Mouse (Mus musculus) midbrain, embryonic 11.5 days (tissue): ENCODE data around the gene Nhp2. TPM values are rescaled to one million over a fixed set of nuclear protein-coding genes. Genes with fewer than 3 reads are reported as not detected.

Source experiments
- ATAC-seq: fragments of 200-750 bp; cut with Nextera tagmentation; 2 replicates; pipeline ENCODE4 v1.8.0; 2017; ENCODE audit warnings: moderate TSS enrichment, moderate library complexity; ENCODE audit not compliant: low FRiP score
- DNase-seq: peaks from one replicate; pipeline ENCODE4 v3.0.0; 2015; ENCODE audit warnings: low spot score; ENCODE audit errors: missing footprints
- H3K27ac ChIP-seq: fragments of 300-500 bp; sonication (generic); 2 replicates; pipeline ENCODE4 v1.5.1; 2014; ENCODE audit warnings: low read depth, low read length
- H3K27me3 ChIP-seq: fragments of 300-500 bp; sonication (generic); 2 replicates; pipeline ENCODE4 v1.6.1; 2014; ENCODE audit warnings: mild to moderate bottlenecking, low read length, moderate library complexity, mixed read lengths; ENCODE audit not compliant: control insufficient read depth, insufficient read depth
- H3K36me3 ChIP-seq: fragments of 300-500 bp; sonication (generic); 2 replicates; pipeline ENCODE4 v1.6.1; 2014; ENCODE audit warnings: mild to moderate bottlenecking, low read length, moderate library complexity, mixed read lengths; ENCODE audit not compliant: control insufficient read depth, insufficient read depth
- H3K4me1 ChIP-seq: fragments of 300-500 bp; sonication (generic); 2 replicates; pipeline ENCODE4 v1.6.1; 2014; ENCODE audit warnings: low read length; ENCODE audit not compliant: control insufficient read depth, insufficient read depth
- H3K4me2 ChIP-seq: fragments of 300-500 bp; sonication (generic); 2 replicates; pipeline ENCODE4 v1.6.1; 2014; ENCODE audit warnings: mild to moderate bottlenecking, moderate library complexity
- H3K4me3 ChIP-seq: fragments of 300-500 bp; sonication (generic); 2 replicates; pipeline ENCODE4 v1.5.1; 2014; ENCODE audit warnings: low read depth, low read length
- H3K9ac ChIP-seq: fragments of 300-500 bp; sonication (generic); 2 replicates; pipeline ENCODE4 v1.6.1; 2014; ENCODE audit warnings: low read length
- H3K9me3 ChIP-seq: fragments of 300-500 bp; sonication (generic); 2 replicates; pipeline ENCODE4 v1.6.1; 2016; ENCODE audit warnings: low read length; ENCODE audit not compliant: control insufficient read depth
- WGBS: fragments of 180-500 bp; shearing (Covaris S2); extraction: QIAGEN DNeasy Blood & Tissue Kit; methylation state at CpG from one replicate; pipeline ENCODE4 v1.1.7; 2014; 5-methylcytosine and 5-hydroxymethylcytosine counted together
- polyA plus RNA-seq: library from polyadenylated mRNA; unstranded; fragments of >200 nt; fragmentation: Nextera tagmentation; extraction: Ambion mirVana; gene quantifications from 2 replicates; pipeline ENCODE4 v1.2.1, GENCODE M21; 2014

Nhp2 gene
- polyA plus RNA-seq, 1 experiment from 2014 or later, result 167 TPM

DNA sequence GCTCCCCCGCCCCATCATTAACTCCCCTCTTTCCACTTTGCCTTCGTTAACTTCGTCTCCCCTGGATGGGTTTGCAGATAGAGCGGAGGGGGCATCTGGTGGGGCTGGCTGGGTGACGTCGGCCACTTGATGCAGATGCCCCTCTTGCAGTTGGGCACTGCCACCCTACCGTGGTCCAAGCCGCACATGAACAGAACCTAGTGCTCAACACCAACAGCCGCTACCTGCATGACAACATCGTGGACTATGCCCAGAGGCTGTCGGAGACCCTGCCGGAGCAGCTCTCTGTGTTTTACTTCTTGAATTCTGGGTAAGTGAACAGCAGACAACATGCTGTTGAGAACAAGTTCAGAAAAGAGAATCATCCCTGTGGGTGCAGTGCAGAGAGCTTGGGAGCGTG, 33.1 kb upstream of the Nhp2 start:
- no peak overlapping the region for H3K9ac ChIP-seq
- DNase-seq (no peak), ATAC-seq (no peak)
- WGBS, result 96% methylated on average over 13 of the region's 13 CpGs
- H3K36me3 ChIP-seq, result peaks cover 34% of the 10 kb centered on the region
- no peaks in the 10 kb centered on the region for H3K27me3 ChIP-seq
- H3K4me1 ChIP-seq, result peaks cover 15% of the 10 kb centered on the region
- H3K4me3 ChIP-seq, result no peak overlapping the region
- H3K27ac ChIP-seq, result no peak overlapping the region
- no peaks in the 10 kb centered on the region for H3K9me3 ChIP-seq
- H3K4me2 ChIP-seq, result no peak overlapping the region

DNA sequence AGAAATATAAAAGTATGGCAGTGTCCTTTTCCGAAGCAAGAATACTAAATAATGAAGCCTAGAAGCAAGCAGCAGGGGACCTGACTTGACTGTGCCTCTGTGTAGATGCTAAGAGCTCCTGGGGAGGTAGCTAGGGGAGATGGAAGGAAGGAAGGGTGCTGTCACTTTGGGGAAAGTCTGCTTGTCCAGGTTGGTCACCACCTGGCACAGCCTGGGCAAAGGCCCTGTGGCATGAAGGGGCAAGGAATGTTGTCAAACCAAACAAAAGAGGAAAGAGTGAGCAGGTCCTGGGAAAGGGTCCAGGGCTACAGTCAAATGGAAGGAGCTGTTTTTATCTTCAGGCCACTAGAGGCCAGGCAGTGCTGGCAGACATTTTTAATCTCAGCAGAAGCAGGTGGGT, 32.5 kb upstream of the Nhp2 start:
- Histone ChIP-seq H3K27ac (no peak overlapping the region), H3K4me3 (no peak overlapping the region), H3K9ac (no peak overlapping the region), H3K4me2 (no peak overlapping the region), H3K4me1 (peaks cover 15% of the 10 kb centered on the region), H3K36me3 (peaks cover 37% of the 10 kb centered on the region), H3K27me3 (no peaks in the 10 kb centered on the region), H3K9me3 (no peaks in the 10 kb centered on the region)
- ATAC-seq (no peak), DNase-seq (no peak)
- WGBS, result 90% methylated on average over 1 of the region's 1 CpGs

DNA sequence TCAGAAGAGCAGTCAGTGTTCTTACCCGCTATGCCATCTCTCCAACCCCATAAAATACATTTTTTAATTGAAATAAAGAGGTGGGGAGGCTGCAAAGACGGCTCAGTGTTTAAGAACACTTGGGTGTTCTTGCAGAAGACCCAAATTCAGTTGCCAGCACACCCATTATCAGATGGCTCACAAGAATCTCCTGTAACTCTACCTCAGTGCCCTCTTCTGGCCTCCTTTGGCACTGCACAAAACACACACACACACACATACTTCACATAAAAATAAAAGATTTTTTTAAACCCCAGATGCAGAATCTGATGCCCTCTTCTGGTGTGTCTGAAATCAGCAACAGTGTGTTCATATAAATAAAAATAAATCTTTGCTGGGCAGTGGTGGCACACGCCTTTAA, 30.7 kb upstream of the Nhp2 start:
- peaks cover 54% of the 10 kb centered on the region for H3K36me3 ChIP-seq
- DNase-seq, result no peak

DNA sequence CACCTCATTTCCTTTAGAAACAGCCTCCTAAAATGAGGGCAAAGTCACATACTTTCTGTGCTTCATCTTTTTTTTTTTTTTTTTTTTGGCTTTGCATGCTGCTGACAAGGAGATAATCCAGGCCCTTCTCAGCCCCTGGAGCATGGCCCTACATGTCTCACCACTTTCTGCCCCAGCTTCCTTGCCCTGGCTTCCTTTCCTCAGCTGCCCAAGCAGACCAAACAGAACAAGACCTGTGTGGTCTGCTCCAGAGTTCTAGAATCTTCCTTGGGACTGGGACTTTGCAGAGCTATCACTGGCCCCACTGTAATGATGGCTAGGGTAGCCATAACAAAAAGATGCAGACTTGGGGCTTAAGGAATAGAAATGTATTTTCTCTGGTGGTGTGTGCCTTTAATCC, 29.5 kb upstream of the Nhp2 start:
- peaks cover 57% of the 10 kb centered on the region for H3K36me3 ChIP-seq

More for the DNA sequence above, 30.7 kb upstream of the Nhp2 start:
- Histone ChIP-seq H3K9ac (no peak overlapping the region), H3K9me3 (no peaks in the 10 kb centered on the region), H3K27ac (no peak overlapping the region), H3K4me3 (no peak overlapping the region), H3K27me3 (no peaks in the 10 kb centered on the region), H3K4me2 (no peak overlapping the region), H3K4me1 (peaks cover 11% of the 10 kb centered on the region)
- no peak for ATAC-seq
- WGBS, result 94% methylated on average over 3 of the region's 3 CpGs

DNA sequence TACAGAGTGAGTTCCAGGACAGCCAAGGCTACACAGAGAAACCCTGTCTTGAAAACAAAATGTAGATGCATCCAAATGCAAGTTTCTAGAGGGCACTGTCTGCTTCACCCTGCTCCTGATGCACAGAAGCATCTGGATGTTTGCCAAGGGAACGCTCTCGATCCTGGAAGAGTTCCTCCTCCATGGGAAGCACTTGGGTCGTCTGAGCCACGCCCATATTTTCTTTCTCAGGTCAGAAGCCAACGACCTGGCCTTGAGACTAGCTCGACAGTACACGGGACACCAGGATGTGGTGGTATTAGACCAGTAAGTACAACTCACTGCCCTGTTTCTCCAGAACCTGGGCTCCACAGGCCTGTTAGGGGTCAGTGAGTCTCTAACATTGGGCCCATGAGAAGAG, 28.4 kb upstream of the Nhp2 start:
- WGBS, result 89% methylated on average over 7 of the region's 7 CpGs
- no peaks in the 10 kb centered on the region for H3K9me3 ChIP-seq
- peaks cover 60% of the 10 kb centered on the region for H3K36me3 ChIP-seq
- no peak overlapping the region for H3K4me2 ChIP-seq
- ATAC-seq (no peak), DNase-seq (no peak)
- H3K4me1 ChIP-seq, result no peaks in the 10 kb centered on the region
- no peaks in the 10 kb centered on the region for H3K27me3 ChIP-seq
- no peak overlapping the region for H3K27ac ChIP-seq
- no peak overlapping the region for H3K4me3 ChIP-seq
- no peak overlapping the region for H3K9ac ChIP-seq

More for the DNA sequence above, 29.5 kb upstream of the Nhp2 start:
- DNase-seq (no peak), ATAC-seq (no peak)
- H3K9ac ChIP-seq, result no peak overlapping the region
- peaks cover 8% of the 10 kb centered on the region; the same call in 1 of the 2 replicates for H3K4me1 ChIP-seq
- H3K4me2 ChIP-seq, result no peak overlapping the region
- H3K9me3 ChIP-seq, result no peaks in the 10 kb centered on the region
- H3K4me3 ChIP-seq, result no peak overlapping the region
- H3K27me3 ChIP-seq, result no peaks in the 10 kb centered on the region
- H3K27ac ChIP-seq, result no peak overlapping the region

DNA sequence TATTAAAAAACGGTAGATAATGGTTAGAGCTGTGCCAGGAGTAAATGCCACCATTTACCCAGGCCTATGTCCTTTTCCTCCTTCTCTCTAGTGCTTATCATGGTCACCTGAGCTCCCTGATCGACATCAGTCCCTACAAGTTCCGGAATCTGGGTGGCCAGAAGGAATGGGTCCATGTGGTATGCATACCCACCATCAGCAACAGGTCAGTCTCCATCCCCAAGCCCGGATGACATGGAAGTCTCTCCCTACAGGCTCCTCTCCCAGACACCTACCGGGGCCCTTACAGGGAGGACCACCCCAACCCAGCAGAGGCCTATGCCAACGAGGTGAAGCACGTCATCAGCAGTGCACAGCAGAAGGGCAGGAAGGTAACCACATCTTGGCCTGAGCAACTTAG, 27.6 kb upstream of the Nhp2 start:
- Histone ChIP-seq H3K9ac (no peak overlapping the region), H3K4me2 (no peak overlapping the region), H3K4me1 (no peaks in the 10 kb centered on the region), H3K36me3 (peaks cover 57% of the 10 kb centered on the region), H3K4me3 (no peak overlapping the region), H3K27ac (no peak overlapping the region), H3K27me3 (no peaks in the 10 kb centered on the region), H3K9me3 (no peaks in the 10 kb centered on the region)
- WGBS, result 92% methylated on average over 7 of the region's 7 CpGs
- ATAC-seq (no peak), DNase-seq (no peak)

DNA sequence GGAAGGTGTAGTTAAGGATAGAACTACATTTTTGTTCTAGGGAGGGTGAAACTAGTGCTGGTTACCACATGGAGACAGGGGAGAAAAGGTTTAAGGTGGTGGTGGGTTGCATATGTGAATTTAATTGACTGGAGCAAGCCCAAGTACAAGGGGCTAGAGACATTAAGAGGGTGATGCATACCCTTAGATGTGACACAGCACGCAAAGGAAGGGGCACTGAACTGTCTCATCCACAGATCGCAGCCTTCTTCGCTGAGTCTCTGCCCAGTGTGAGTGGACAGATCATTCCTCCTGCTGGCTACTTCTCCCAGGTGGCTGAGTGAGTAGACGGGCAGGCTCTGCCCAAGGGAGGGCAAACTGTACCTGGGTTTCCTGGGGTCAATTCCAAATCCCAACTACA, 26.2 kb upstream of the Nhp2 start:
- Histone ChIP-seq H3K9me3 (no peaks in the 10 kb centered on the region), H3K27ac (no peak overlapping the region), H3K36me3 (peaks cover 55% of the 10 kb centered on the region), H3K4me3 (no peak overlapping the region), H3K9ac (no peak overlapping the region), H3K27me3 (no peaks in the 10 kb centered on the region), H3K4me2 (no peak overlapping the region), H3K4me1 (no peaks in the 10 kb centered on the region; the same call in 1 of the 2 replicates)
- 97% methylated on average over 4 of the region's 4 CpGs for whole genome bisulfite sequencing
- ATAC-seq (no peak), DNase-seq (no peak)

DNA sequence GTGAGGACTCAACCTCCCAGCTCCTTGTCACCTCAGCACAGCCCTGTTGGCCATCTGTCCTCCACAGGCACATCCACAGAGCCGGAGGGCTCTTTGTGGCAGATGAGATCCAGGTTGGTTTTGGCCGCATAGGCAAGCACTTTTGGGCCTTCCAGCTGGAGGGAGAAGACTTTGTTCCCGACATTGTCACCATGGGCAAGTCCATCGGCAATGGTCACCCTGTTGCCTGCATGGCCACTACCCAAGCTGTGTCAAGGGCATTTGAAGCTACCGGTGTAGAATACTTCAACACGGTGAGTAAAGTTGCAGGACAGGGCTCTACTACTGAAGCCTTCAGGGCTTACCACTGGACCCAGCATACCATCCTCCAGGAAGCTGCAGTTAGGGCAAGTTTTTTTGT, 25.7 kb upstream of the Nhp2 start:
- no peaks in the 10 kb centered on the region for H3K27me3 ChIP-seq
- H3K36me3 ChIP-seq, result peaks cover 59% of the 10 kb centered on the region
- H3K4me3 ChIP-seq, result no peak overlapping the region
- H3K9ac ChIP-seq, result no peak overlapping the region
- H3K27ac ChIP-seq, result no peak overlapping the region
- no peak for DNase-seq
- no peak for ATAC-seq
- H3K4me2 ChIP-seq, result no peak overlapping the region
- WGBS, result 94% methylated on average over 6 of the region's 6 CpGs
- no peaks in the 10 kb centered on the region for H3K9me3 ChIP-seq
- no peaks in the 10 kb centered on the region; the same call in 1 of the 2 replicates for H3K4me1 ChIP-seq

DNA sequence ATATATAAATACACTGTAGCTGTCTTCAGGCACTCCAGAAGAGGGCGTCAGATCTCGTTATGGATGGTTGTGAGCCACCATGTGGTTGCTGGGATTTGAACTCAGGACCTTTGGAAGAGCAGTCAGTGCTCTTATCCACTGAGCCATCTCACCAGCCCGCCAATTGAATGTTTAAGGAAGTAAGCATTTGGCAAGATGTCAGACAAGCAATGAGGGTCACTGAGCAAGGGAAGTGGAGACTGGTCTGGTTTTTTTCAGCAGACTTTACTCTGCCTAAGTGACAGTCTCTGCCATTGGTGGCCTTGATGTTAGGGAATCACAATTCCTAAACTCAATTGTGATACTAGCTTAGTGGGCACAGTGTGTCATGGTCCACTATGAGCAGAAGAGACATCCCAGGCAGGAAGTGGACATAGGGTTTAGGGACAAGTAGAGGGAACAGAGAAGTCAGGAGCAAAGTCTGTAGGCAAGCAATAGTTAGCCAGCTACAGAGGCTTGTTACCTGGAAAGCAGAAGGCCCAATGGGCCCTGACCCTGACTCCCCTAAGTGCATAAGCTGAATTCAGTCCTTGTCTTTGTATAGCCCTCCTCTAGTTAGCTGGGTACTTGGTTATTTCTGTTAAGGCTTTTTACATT, 24.7 kb upstream of the Nhp2 start:
- Histone ChIP-seq H3K36me3 (peaks cover 60% of the 10 kb centered on the region), H3K9me3 (no peaks in the 10 kb centered on the region), H3K9ac (no peak overlapping the region), H3K27ac (no peak overlapping the region), H3K27me3 (no peaks in the 10 kb centered on the region), H3K4me1 (no peaks in the 10 kb centered on the region; the same call in 1 of the 2 replicates), H3K4me2 (no peak overlapping the region), H3K4me3 (no peak overlapping the region)
- no peak for ATAC-seq
- WGBS, result 82% methylated on average over 3 of the region's 3 CpGs
- DNase-seq, result peak; percentile 85
